Mouse (Mus musculus) left cerebral cortex, adult 11 months (tissue): ENCODE measurements at regions not wholly inside any gene's neighbourhood (a gene's known extent, or its start where the extent isn't known, plus 50 kb on each side); places are given as distances from the start of the nearest gene placed in this dataset.

ENCODE experiments used
- DNase-seq: peaks from one replicate; pipeline ENCODE4 v3.0.0; 2022; ENCODE audit warnings: low spot score

DNA sequence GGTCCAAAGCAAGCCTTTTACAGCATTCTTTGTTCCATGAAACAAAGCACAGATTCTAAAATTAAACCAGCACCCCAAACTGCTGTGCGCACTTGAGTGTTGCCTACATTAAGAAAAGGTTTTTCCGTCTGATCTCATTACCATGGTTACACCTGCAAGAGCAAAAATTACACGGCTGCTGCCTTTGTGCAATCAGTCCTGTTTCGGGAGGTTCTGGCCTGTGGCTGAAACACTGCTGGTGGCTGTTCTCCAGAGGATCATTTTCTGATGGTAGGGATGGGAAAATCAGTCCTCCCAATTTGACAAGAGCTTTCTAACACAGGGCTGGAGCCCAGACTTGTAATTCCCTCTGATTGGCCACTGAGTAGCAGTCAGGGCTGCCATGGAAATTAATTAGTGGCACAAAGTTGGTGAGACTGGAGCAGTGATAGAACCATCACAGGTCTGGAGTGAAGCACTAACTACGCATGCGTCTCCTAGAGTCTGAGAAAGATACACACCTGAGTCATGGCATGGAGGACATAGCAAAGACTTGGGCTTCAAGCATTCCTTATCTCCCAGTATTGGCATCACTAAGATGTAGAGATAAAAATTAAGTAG is 114.8 kb upstream of the Fam49a start:
- no peak for DNase-seq

DNA sequence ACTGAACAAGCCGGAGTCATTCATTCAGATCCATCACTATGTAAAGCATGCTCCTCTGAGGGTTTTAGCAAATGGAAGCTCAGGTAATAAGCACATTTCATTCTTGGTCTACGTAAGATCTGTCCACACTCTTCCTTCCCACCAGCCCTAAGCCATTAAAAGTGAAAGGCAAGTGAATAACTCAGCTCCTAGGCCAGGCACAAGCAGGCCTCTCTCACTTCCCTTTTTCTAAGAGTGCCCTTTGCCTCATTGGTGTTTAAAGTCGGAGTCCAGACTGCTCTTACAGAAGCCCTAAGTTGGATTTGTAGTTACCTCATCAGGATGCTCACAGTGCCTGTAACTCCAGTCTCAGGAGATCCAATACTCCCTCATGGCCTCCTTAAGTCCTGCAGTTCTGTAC is 114.1 kb upstream of the Fam49a start:
- DNase-seq, result no peak

DNA sequence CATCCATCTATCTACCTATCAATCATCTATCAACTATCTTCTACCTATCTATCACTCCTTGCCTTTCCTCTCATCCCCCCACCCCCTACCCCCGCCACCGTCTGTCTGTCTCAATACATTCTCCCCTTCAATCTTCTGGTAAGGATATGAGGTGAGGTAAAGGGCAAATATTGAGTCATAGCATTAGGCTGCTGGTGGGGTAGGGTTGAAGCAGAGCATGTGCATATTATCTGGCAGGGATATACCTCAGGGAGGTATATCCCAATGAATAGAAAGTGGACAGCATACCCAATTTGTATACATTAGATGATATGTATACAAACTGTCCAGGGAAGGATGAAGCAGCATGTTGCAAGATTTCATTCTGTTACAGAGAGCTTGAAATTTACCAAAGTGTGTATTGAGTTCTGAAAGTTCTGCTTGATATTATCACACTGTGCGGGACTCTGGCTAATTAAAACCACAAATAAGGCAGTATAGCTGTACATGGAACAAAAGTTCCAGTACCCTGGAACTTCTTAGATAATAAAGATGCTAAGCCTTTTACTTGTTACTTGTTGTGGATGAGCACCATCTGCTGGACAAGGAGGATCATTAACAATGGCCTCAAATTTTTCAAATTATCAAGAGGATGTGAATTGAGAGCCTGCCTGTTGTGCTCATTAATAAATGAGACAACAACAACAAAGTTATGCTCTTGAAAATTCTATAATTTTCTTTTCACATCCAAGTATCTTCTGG is 113.1 kb upstream of the Fam49a start:
- no peak for DNase-seq

DNA sequence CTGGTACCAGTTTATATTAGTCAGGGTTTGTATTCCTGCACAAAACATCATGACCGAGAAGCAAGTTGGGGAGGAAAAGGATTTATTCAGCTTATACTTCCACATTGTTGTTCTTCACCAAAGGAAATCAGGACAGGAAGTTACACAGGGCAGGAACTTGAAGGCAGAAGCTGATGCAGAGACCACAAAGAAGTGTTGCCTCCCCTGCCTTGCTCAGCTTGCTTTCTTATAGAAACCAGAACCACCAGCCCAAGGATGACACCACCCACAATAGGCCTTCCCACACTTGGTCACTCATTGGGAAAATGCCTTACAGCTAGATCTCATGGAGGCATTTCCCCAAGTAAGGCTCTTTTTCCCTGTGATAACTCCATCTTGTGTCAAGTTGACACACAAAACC is 97.5 kb upstream of the Fam49a start:
- DNase-seq, result no peak

DNA sequence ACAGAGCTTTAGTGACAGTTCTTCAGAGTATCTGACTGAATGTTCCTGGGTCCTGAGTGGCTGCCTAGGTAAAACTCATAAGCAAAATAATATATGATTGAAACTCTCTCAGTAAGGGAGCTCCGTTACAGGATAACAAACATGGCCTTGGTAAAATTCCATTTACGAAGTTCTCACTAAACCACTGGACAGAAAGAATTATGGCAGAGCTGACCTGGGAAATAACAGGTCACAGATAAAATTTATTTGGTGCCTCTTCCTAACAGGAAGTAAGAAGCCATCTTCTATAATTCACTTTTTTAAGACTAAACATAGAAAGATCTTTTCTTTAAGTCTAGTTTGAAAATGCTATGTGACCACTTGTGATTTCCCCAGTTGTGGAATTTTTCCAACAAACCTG is 91.4 kb upstream of the Fam49a start:
- no peak for DNase-seq

DNA sequence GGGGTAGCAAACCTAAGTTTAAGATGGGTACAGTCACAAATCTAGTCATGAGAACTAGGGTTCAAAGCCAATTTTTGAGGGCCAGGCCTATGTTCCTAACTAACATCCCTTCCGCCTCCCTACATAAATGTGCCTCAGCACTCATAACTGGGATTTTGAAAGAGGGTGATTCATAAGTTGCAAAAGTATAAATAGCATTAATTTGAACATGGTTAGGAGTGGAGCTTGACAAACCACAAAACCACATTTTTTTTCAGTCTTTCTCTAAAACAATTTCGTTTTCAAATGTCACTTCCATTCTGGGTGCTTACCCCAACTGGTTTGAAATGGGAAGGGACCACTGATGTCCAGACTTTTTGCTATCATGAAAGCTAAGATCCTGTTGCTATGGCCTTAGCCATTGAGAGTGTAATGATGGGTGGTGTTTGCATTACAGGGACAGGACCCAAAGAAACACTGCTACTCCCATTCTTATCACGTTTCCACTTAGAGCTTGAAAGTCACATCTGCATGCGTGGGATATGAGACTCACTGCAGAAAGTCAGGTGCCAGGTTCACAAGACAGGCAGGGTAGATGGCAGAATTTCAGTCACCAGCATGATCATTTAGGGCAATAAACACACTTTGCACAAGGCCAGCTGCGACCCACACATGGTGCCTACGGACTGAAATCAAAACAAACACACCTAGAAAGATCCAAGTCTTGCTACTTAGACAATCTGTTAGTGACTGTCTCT is 89.7 kb upstream of the Fam49a start:
- no peak for DNase-seq

DNA sequence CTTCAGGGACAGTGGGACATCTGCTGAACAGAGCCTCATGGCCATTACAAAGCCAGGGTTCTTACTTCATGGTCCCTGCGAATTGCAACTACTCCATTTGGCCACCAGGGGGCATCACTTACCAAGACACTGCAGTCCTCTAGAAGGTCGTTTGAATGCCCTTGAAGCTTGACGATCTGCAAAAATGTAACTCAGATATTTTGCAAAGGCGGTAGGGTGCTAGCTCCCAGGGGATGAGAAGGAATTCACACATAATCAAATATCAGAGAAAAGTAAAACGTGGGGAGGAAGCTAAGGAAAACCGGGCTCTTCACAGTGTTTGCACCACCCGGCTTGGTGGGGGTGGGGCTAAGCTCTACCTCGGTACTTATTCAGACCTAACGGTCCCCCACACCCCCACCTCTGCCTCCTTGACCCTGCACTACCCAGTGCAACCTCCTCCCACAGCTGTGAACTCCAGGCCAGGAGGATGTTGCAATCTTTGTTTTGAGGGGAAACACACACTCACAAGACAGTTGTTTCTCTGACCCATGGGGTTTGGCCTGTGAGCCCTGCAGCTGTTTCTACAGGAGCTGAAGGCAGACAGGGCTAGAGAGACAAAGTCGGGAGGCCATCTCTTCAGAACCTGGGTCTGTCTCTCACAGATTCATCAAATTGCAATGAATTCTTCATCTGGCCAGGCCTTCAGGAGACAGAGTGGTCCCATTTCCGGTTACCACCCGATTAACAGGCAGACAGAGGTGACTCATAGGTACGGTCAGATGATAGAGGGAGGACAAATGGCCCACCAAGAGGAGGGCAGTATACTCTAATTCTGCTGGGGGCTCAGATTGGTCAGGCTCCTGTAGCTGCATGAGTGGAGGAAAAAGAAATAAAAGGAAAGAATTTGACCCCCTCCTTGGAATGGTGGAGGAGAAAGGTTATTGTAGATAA is 85.3 kb upstream of the Fam49a start:
- peak; percentile 68 for DNase-seq

DNA sequence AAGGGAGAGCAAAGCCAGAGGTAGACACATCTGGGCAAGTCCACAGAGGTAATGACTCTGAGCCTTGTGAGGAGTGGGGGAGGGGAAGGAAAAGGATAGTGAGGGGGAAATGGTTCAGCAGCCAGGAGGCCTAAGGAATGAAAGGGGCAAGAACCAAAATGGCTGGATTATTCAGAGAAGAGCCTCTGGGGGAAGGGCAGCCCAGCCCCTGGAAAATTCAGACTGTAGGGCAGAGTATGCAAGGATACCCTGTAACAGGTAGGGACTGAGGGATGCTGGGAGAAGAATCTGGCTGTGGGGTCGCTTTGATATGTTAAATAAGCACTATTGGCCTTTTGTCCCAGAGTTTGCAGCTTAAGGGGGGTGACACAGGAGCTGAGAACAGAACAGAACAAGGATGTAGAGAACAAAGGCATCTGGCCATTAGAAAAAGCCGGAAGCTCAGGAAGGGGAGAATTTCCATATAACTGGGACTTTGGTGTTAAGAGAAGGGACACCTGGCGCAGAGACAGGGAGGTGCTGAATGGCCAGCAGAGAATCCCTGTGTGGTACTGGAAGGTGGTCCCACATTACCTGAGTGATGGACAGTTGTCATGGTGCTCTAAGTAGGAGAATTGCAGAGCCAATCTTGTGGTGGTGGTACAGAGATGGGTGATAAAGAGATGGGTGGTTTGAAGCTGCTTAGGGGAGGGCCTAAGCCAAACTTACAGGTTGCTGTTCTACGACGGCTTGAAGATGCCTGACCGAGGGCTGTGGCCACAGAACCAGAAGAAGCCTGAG is 84.5 kb upstream of the Fam49a start:
- no peak for DNase-seq

DNA sequence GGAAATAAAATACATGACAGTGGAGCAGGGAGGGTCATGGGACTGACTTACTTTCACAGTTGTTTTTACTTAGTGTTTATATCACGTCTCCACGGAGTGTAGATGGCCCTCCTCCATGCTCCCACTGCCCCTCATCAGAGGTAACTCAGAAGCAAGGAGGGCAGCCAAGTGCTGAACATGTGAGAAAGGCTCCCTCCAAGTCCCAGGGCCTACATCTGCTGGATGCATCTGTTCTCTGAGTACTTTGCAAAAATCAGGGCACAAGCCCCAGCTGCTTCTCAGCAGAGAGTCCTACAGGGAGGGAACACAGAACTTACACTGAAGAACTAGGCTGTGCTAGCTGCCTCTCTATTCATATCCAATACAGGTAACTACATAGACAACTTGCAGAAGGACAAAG is 83.5 kb upstream of the Fam49a start:
- no peak for DNase-seq

DNA sequence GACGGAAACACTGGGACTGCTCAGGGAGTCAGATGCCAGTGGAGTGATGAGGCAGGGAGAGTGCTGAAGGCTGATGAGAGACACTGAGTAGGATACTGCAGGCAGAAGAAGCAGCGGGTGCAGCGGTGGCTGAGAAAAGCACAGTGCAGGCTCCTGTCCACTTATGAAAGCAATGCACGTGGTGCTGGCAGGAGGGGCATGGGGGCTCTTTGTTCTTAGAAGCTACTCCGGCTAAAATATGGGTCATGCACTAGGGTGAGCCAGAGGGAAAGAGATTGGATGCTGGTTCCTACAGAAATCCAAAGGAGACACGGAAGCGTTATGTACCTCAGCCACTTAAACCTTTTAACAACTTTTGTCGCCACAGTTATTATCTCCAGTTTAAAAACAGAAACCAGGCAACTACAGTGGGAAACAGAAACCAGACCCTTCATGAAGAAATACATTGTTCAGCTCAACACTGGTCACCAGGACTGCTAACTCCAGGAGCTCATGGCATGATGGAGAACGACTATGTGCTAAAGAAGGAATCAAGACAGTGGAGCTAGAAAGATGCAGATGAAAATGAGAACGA is 82.6 kb upstream of the Fam49a start:
- DNase-seq, result no peak

DNA sequence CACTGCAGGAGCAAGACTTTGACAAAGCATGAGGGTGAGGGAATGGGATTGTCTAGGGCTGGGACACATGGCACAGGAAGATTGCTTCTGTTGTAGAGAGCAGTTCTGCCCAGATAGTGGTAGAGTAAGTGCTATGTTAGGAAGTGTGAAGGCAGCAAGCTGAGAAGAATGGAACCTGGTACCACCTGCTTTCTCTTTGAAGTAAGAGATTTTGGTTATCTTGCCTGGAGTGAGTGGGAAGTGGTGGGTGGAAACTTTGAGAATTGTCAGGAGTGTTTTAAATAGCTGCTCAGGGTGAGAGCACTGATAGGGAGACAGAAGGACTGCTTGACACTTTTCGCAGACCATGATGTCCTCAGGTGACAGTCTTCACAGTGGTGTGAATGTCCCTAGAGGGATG is 81.0 kb upstream of the Fam49a start:
- peak; percentile 66 for DNase-seq

DNA sequence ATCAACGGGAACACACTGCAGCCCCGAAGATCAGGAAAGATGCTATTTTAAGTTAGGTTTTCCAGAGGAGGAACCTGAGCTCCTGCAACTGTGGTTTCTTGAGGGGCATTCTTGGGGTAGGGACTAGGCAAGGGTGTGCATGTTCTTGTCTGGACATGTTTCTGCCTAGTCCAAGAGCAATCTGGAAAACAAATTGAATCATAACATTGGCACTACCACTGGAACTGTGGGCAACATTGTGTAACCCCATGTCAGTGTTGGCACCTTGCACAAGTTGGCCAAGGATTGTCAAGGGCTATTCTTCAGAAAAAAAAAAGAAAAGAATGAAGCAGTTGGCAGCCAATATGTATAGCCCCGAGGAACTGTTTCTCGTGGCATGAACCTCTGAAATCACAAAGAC is 80.3 kb upstream of the Fam49a start:
- no peak for DNase-seq

DNA sequence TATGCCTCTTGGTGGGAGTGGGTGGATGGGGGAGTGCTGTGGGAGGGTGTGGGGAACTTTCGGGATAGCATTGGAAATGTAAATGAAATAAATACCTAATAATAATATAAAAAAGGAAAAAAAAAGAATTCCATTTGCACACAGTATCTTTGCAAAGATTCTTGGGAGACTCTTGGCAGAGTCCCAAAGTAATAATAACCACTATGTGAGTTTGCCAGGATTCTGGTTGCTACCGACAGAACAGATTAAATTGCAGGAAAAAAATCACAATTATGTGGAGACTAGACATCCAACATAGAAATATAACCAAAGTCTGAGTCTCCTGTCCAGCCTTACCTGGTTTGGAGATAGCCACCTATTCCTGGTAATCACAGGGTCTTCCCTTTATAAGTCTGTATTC is 75.6 kb upstream of the Fam49a start:
- DNase-seq, result no peak

DNA sequence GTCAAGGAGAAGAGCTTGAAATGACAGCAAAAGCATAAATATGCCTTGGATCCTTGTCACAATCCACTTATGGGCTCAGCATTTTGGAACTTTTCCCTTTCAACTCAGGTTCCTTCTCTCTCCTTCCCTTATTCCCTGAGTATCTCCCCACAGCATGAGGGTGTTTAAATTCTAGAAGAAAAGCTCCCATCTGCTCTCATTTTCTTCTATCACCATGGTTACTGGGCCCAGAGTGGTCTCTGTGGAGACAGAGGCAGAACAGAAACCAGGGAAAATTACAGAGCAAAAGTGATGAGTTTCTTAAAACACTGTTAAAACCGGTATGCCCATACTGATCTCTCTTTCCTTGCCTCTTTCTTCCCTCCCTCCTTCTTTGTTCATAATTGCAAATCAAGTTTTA is 66.9 kb upstream of the Fam49a start:
- no peak for DNase-seq

DNA sequence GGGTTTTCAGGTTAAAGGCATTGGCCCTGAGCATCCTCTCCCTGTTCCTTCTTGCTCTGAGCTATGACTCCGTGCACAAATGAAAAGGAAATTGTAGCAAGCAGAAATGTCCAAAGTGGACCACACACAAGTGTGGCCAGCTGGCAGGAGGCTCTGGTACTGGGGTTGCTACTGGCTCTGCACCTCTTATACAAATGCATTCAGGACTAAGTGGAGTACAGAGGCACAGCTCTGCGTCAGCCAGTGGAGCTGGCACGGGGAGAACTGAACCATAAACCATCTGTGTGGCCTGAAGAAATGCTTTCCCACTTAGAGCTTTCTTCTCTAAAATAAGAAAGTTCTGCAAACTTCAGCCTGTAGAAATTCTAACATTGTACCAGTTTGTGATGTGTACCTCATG is 65.3 kb upstream of the Fam49a start:
- DNase-seq, result no peak

DNA sequence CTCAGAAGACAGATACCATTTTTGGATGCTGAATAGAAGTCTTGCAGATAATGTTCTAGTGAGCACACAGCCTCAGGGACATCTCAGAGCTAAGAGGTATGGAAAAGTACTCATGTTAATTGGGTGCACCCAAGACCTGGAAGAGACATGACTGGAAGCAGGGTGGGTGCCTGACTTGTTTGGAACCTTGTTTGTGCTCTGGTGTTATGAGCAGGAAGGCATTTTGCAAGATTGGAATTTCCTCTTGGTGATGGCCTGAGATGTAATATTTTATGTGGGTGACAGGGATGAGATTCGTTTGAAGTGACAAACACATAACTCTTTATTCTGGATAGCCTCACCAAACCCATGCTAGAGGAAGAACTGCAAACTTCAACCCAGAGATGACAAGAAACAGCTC is 53.7 kb upstream of the Fam49a start:
- DNase-seq, result no peak
